Mouse (Mus musculus) induced T-regulatory cell, adult 2 months (primary cell): ENCODE results near the gene Bmp2k.

Experiments
- DNase-seq: peaks from one replicate; pipeline ENCODE4 v3.0.0-alpha.2; 2012; ENCODE audit warnings: low read depth

Gene Bmp2k

GRCm38 (mm10) chr5:97099954-97100353, 102.5 kb downstream of the Bmp2k start:
- DNase-seq, result no peak

DNA sequence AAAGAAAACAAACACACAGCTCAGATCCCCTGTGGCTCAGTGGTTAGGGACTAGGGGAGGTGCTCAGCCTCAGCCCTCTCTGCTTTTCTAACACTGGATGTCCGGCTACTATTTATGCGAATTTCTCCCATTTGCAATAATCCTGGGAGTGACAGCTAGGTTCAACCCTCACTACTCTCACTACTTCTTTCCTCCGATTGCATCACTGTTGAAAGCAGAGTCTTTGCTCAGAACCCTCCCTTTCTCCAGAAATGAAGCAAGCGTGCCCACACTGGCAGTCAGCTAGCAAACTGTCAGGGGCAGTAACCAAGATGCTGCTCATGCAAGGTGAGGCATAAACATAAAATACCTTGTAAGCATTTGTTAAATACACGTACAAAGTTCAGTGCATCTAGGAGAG, 110.8 kb downstream of the Bmp2k start:
- DNase-seq, result no peak

DNA sequence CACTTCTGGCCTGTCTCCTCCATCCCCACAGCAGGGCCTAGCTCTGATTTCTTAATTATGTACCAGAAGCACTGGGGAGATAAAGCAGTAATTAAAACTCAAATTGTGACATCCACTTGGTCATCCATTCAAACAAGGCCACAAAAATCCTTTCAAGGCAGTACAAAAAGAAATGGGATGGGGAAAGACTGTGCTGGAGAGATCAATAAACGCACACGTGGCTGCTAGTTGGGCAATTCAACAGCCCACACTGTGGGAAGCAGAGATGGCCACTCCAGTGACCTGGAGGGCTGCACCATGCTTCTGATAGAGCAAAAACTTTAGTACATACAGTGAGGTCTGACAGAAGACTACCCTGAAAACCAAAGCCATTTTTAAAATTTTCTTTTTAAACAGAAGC, 112.6 kb downstream of the Bmp2k start:
- no peak for DNase-seq

- no peak for DNase-seq
Measured at GRCm38 (mm10) chr5:97110697-97111096, 113.2 kb downstream of the Bmp2k start.

DNA sequence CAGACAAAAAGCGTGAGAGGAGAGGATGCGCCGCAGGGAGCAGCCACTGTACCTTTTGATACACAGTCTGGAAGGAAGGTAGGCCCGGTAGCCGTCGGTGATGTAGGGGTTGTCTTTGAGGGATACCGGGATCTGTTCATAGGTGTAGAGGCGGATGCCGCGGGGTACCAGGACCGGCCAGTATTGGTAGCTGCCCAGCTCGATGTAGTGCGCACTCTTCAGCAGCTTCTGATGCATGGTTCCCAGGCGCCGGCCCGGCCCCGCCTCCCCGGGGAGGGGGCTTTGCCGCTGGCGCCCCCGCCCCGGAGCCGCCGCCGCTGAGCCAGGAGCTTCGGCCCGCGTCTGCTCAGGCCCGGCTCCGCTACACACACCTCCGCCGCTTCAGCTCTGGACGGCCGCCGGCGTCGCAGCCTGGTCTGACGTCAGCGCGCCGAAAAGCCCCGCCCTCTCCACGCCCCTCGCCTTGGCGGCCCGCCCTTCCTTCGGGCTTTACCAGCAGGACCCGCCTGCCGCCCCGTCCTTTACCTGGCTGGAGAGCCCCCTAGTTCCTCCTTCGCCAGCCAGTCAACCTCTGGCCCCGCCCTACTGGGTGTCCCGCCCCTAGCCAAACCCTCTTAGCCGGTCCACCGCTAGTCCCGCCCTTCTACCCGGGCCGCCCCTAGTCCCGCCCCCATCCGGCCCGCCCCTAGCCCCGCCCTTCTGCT, 113.9 kb downstream of the Bmp2k start, which contains the start of gene Paqr3:
Gene Paqr3 (minus strand): TSS at position 390 of the 704 bp plus-strand sequence.
- DNase-seq, result peak; percentile 92

DNA sequence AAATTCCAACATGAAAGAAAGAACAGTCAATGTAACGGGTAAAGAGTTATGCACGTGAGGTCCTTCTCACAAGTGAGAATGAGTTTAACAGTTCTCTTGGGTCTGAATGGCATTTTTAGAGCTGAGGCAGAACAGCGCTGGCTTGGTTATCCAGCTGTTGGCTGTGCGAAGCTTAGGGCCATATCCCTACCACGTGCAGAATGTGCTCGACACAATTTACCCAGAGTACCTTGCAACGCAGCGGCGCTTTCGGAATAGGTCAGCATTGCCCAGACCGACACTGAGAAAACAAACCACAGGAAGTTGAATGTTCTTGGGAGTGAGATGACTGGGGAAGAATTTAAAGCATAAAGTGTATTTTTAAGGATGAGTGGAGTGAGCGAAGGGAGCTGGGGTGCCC, 127.5 kb downstream of the Bmp2k start:
- no peak for DNase-seq

DNA sequence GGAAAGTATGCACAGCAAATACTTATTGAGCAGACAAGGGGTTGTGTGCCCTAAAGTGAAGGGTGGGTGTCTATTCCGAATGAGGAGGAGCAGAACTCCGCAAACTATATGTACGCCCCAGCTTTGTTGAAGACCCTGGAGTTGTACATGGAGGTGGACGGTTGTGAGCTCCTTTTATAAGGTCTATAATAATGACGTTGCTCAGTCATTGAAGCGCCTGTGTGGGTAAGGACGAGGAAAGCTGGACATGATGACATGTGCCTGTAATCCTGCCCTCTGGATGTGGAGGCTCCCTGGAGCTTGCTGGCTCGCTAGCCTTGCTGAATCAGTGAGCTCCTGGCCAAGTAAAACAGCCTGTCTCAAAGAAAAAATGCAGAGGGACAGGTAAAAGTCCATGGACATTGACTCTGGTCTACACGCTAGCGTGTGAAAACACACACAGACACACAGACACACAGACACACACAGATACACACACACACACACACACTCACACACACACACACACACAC, 128.0 kb downstream of the Bmp2k start:
- DNase-seq, result no peak

GRCm38 (mm10) chr5:97126005-97126404, 128.5 kb downstream of the Bmp2k start:
- peak; percentile 50 for DNase-seq

DNA sequence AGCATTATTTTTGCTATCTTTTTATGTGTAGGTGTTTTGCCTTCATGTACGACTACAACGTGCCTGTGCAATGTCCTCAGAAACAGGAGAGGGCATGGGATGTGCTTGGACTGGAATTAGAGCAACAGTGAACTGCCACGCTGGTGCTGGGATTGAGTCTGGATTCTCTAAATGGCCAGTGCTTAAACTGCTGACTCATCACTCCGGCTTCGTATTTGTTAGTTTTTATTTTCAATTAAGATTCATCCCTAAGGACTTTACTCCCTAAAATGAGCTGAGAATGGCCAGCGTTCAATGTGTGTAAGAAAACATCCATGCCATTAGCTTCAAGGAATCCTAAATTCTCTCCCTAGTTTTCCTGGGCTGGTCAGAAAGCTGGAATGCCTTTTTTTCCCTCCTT, 129.8 kb downstream of the Bmp2k start:
- DNase-seq, result no peak

- DNase-seq, result peak; percentile 54
Measured at GRCm38 (mm10) chr5:97128242-97129226, 131.0 kb downstream of the Bmp2k start.

GRCm38 (mm10) chr5:97129589-97129988, 132.1 kb downstream of the Bmp2k start:
- no peak for DNase-seq

GRCm38 (mm10) chr5:97135331-97135730, 137.8 kb downstream of the Bmp2k start:
- DNase-seq, result no peak
